Mouse (Mus musculus) A20 (cell line): ENCODE results near the gene Sox13.
"Not testable (repeated sequence)": the region's sequence is repeated elsewhere in the genome, so short reads cannot be mapped to it uniquely, and the experiment has no call there.

ENCODE experiments used
- DNase-seq: peaks from one replicate; pipeline ENCODE4 v3.0.0-alpha.2; 2011; ENCODE audit warnings: low read depth, low spot score

The Sox13 gene

GRCm38 (mm10) chr1:133368644-133369043, 55.5 kb downstream of the Sox13 start:
- DNase-seq: no peak

GRCm38 (mm10) chr1:133367606-133368488, 56.3 kb downstream of the Sox13 start:
- DNase-seq: no peak

- DNase-seq: no peak
Observed at GRCm38 (mm10) chr1:133366951-133367605, 57.1 kb downstream of the Sox13 start.

GRCm38 (mm10) chr1:133364890-133365289, 59.3 kb downstream of the Sox13 start:
- DNase-seq: no peak

- DNase-seq: no peak
Observed at GRCm38 (mm10) chr1:133364022-133364630, 60.1 kb downstream of the Sox13 start.

GRCm38 (mm10) chr1:133363276-133364021, 60.7 kb downstream of the Sox13 start, which contains the start of gene Etnk2:
TSS of gene Etnk2 (plus strand) at chr1:133363572.
- DNase-seq: no peak

GRCm38 (mm10) chr1:133362103-133362502, 62.1 kb downstream of the Sox13 start:
- no peak for DNase-seq

GRCm38 (mm10) chr1:133361006-133361405, 63.2 kb downstream of the Sox13 start:
- DNase-seq: no peak

- DNase-seq: peak; percentile 84
Observed at GRCm38 (mm10) chr1:133356330-133356729, 67.8 kb downstream of the Sox13 start.

GRCm38 (mm10) chr1:133355912-133356311, 68.3 kb downstream of the Sox13 start:
- DNase-seq: no peak

- no peak for DNase-seq
Observed at GRCm38 (mm10) chr1:133355469-133355868, 68.7 kb downstream of the Sox13 start.

- DNase-seq: peak; percentile 81
Observed at GRCm38 (mm10) chr1:133353371-133353809, 70.8 kb downstream of the Sox13 start.

- DNase-seq: no peak
Observed at GRCm38 (mm10) chr1:133351762-133352161, 72.4 kb downstream of the Sox13 start.

- no peak for DNase-seq
Observed at GRCm38 (mm10) chr1:133350210-133350609, 74.0 kb downstream of the Sox13 start, which contains the start of gene Ren1. TSS of gene Ren1 (plus strand) at chr1:133350510.

GRCm38 (mm10) chr1:133347693-133348520, 76.3 kb downstream of the Sox13 start:
- peak; percentile 56 for DNase-seq

GRCm38 (mm10) chr1:133347226-133347625, 77.0 kb downstream of the Sox13 start:
- no peak for DNase-seq

GRCm38 (mm10) chr1:133346531-133346930, 77.6 kb downstream of the Sox13 start:
- no peak for DNase-seq

- no peak for DNase-seq
Observed at GRCm38 (mm10) chr1:133344357-133344756, 79.8 kb downstream of the Sox13 start.

GRCm38 (mm10) chr1:133340403-133340802, 83.8 kb downstream of the Sox13 start:
- not testable (repeated sequence) for DNase-seq

- no peak for DNase-seq
Observed at GRCm38 (mm10) chr1:133333937-133334336, 90.2 kb downstream of the Sox13 start.
